Mouse (Mus musculus) neural tube, embryonic 12.5 days (tissue): Measurements from ENCODE around the gene Cnot3. TPM values are rescaled to one million over a fixed set of nuclear protein-coding genes. Genes with fewer than 3 reads are reported as not detected.
A peak's percentile ranks its signal among the peaks of the same experiment; 100 is the strongest.

ENCODE experiments used
- ATAC-seq: fragments of 200-750 bp; cut with Nextera tagmentation; 2 replicates; pipeline ENCODE4 v1.8.0; 2017; ENCODE audit warnings: low read depth, mild to moderate bottlenecking, moderate TSS enrichment, moderate library complexity; ENCODE audit not compliant: low FRiP score
- H3K27ac ChIP-seq: fragments of 300-500 bp; sonication (generic); 2 replicates; pipeline ENCODE4 v1.5.1; 2016
- H3K27me3 ChIP-seq: fragments of 300-500 bp; sonication (generic); replicated peaks from 2 replicates; pipeline ENCODE4 v1.6.1; 2016; ENCODE audit warnings: mild to moderate bottlenecking
- H3K36me3 ChIP-seq: fragments of 300-500 bp; sonication (generic); 2 replicates; pipeline ENCODE4 v1.6.1; 2016; ENCODE audit warnings: mild to moderate bottlenecking
- H3K4me1 ChIP-seq: fragments of 300-500 bp; sonication (generic); 2 replicates; pipeline ENCODE4 v1.6.1; 2016
- H3K4me2 ChIP-seq: fragments of 300-500 bp; sonication (generic); replicated peaks from 2 replicates; pipeline ENCODE4 v1.6.1; 2016; ENCODE audit warnings: mild to moderate bottlenecking
- H3K4me3 ChIP-seq: fragments of 300-500 bp; sonication (generic); 2 replicates; pipeline ENCODE4 v1.5.1; 2016
- H3K9ac ChIP-seq: fragments of 300-500 bp; sonication (generic); 2 replicates; pipeline ENCODE4 v1.6.1; 2016; ENCODE audit warnings: mild to moderate bottlenecking
- H3K9me3 ChIP-seq: fragments of 300-500 bp; sonication (generic); 2 replicates; pipeline ENCODE4 v1.6.1; 2016; ENCODE audit warnings: mild to moderate bottlenecking
- WGBS: fragments of 180-500 bp; shearing (Covaris S2); methylation state at CpG from one replicate; pipeline ENCODE4 v1.1.7; 2016; 5-methylcytosine and 5-hydroxymethylcytosine counted together
- polyA plus RNA-seq: library from polyadenylated mRNA; unstranded; fragments of >200 nt; fragmentation: Nextera tagmentation; extraction: Ambion mirVana; gene quantifications from 2 replicates; pipeline ENCODE4 v1.2.1, GENCODE M21; 2016

Gene Cnot3
- polyA plus RNA-seq, 1 experiment from 2014 or later = 58.2 TPM

GRCm38 (mm10) chr7:3664524-3665214 lies 19.6 kb downstream of the Cnot3 start:
- Histone ChIP-seq H3K4me3 (peak overlapping the region; percentile 69), H3K4me1 (peaks cover 15% of the 10 kb centered on the region), H3K9ac (peak overlapping the region; percentile 79), H3K4me2 (peak overlapping the region; percentile 77), H3K27ac (peak overlapping the region; percentile 62; the same call in 1 of the 2 replicates), H3K27me3 (no peaks in the 10 kb centered on the region), H3K36me3 (peaks cover 38% of the 10 kb centered on the region), H3K9me3 (no peaks in the 10 kb centered on the region)
- 34% methylated on average over 15 of the region's 15 CpGs for WGBS
- ATAC-seq = peak; percentile 39

GRCm38 (mm10) chr7:3665215-3666114 lies 20.4 kb downstream of the Cnot3 start, which contains the start of gene Leng1:
Gene Leng1, minus strand, starts transcription at chr7:3665840.
- peak; percentile 98 for ATAC-seq

GRCm38 (mm10) chr7:3666921-3667391 lies 21.9 kb downstream of the Cnot3 start:
- Histone ChIP-seq H3K4me1 (peaks cover 15% of the 10 kb centered on the region), H3K27ac (no peak overlapping the region), H3K36me3 (peaks cover 17% of the 10 kb centered on the region), H3K27me3 (no peaks in the 10 kb centered on the region), H3K4me2 (no peak overlapping the region), H3K9ac (no peak overlapping the region), H3K4me3 (no peak overlapping the region), H3K9me3 (no peaks in the 10 kb centered on the region)
- WGBS = 19% methylated on average over 14 of the region's 14 CpGs
- no peak for ATAC-seq

More at GRCm38 (mm10) chr7:3665215-3666114, 20.4 kb downstream of the Cnot3 start, which contains the start of gene Leng1:
- H3K36me3 ChIP-seq = peaks cover 30% of the 10 kb centered on the region
- no peaks in the 10 kb centered on the region for H3K9me3 ChIP-seq
- H3K4me3 ChIP-seq = peak within 1 kb of the TSS; percentile 69
- H3K27ac ChIP-seq = peak within 1 kb of the TSS; percentile 62; the same call in 1 of the 2 replicates
- H3K4me2 ChIP-seq = peak within 1 kb of the TSS; percentile 77
- peaks cover 15% of the 10 kb centered on the region for H3K4me1 ChIP-seq
- WGBS = 5% methylated on average over 45 of the region's 45 CpGs
- H3K27me3 ChIP-seq = no peaks in the 10 kb centered on the region
- H3K9ac ChIP-seq = peak within 1 kb of the TSS; percentile 79

- H3K27me3 ChIP-seq = no peaks in the 10 kb centered on the region
- no peaks in the 10 kb centered on the region for H3K9me3 ChIP-seq
- H3K4me1 ChIP-seq = no peaks in the 10 kb centered on the region
- H3K4me2 ChIP-seq = no peak overlapping the region
- no peak overlapping the region for H3K4me3 ChIP-seq
- H3K27ac ChIP-seq = no peak overlapping the region
- H3K9ac ChIP-seq = no peak overlapping the region
- H3K36me3 ChIP-seq = peaks cover 6% of the 10 kb centered on the region
- peak; percentile 81 for ATAC-seq
- 77% methylated on average over 10 of the region's 10 CpGs for WGBS
Observed at GRCm38 (mm10) chr7:3674507-3675227, 29.6 kb downstream of the Cnot3 start.

GRCm38 (mm10) chr7:3675228-3675548 lies 30.1 kb downstream of the Cnot3 start:
- Histone ChIP-seq H3K4me2 (no peak overlapping the region), H3K9me3 (no peaks in the 10 kb centered on the region), H3K27ac (no peak overlapping the region), H3K36me3 (peaks cover 6% of the 10 kb centered on the region), H3K4me3 (no peak overlapping the region), H3K4me1 (no peaks in the 10 kb centered on the region), H3K27me3 (no peaks in the 10 kb centered on the region), H3K9ac (no peak overlapping the region)
- WGBS = 78% methylated on average over 3 of the region's 3 CpGs
- no peak for ATAC-seq

- H3K36me3 ChIP-seq = peaks cover 6% of the 10 kb centered on the region
- no peaks in the 10 kb centered on the region for H3K27me3 ChIP-seq
- ATAC-seq = no peak
- no peak overlapping the region for H3K4me3 ChIP-seq
- no peak overlapping the region for H3K4me2 ChIP-seq
- H3K27ac ChIP-seq = no peak overlapping the region
- WGBS = 90% methylated on average over 12 of the region's 12 CpGs
- no peak overlapping the region for H3K9ac ChIP-seq
- no peaks in the 10 kb centered on the region for H3K9me3 ChIP-seq
- H3K4me1 ChIP-seq = no peaks in the 10 kb centered on the region
Observed at GRCm38 (mm10) chr7:3676371-3676770, 31.3 kb downstream of the Cnot3 start.

GRCm38 (mm10) chr7:3677342-3677741 lies 32.3 kb downstream of the Cnot3 start, which contains the start of gene Tmc4:
Gene Tmc4, minus strand, starts transcription at chr7:3677553.
- Histone ChIP-seq H3K4me1 (no peaks in the 10 kb centered on the region), H3K36me3 (peaks cover 6% of the 10 kb centered on the region), H3K9ac (no peak within 1 kb of the TSS), H3K4me2 (no peak within 1 kb of the TSS), H3K4me3 (no peak within 1 kb of the TSS), H3K27ac (no peak within 1 kb of the TSS), H3K27me3 (no peaks in the 10 kb centered on the region), H3K9me3 (no peaks in the 10 kb centered on the region)
- 55% methylated on average over 9 of the region's 9 CpGs for WGBS
- no peak for ATAC-seq

- H3K4me1 ChIP-seq = peaks cover 13% of the 10 kb centered on the region
- H3K36me3 ChIP-seq = peaks cover 18% of the 10 kb centered on the region; the same call in 1 of the 2 replicates
- peak; percentile 68 for ATAC-seq
- no peak overlapping the region for H3K4me2 ChIP-seq
- H3K9ac ChIP-seq = no peak overlapping the region
- H3K27me3 ChIP-seq = no peaks in the 10 kb centered on the region
- WGBS = 63% methylated on average over 10 of the region's 10 CpGs
- no peak overlapping the region for H3K4me3 ChIP-seq
- peak overlapping the region; percentile 11; the same call in 1 of the 2 replicates for H3K27ac ChIP-seq
- no peaks in the 10 kb centered on the region for H3K9me3 ChIP-seq
Observed at GRCm38 (mm10) chr7:3683908-3684550, 39.0 kb downstream of the Cnot3 start.

GRCm38 (mm10) chr7:3684698-3685097 lies 39.6 kb downstream of the Cnot3 start:
- H3K4me2 ChIP-seq = no peak overlapping the region
- H3K4me3 ChIP-seq = no peak overlapping the region
- H3K9me3 ChIP-seq = no peaks in the 10 kb centered on the region
- peak overlapping the region; percentile 11; the same call in 1 of the 2 replicates for H3K27ac ChIP-seq
- H3K4me1 ChIP-seq = peaks cover 13% of the 10 kb centered on the region
- 71% methylated on average over 8 of the region's 8 CpGs for WGBS
- peak; percentile 43 for ATAC-seq
- H3K36me3 ChIP-seq = peaks cover 18% of the 10 kb centered on the region; the same call in 1 of the 2 replicates
- H3K27me3 ChIP-seq = no peaks in the 10 kb centered on the region
- no peak overlapping the region for H3K9ac ChIP-seq

GRCm38 (mm10) chr7:3685400-3686187 lies 40.5 kb downstream of the Cnot3 start:
- Histone ChIP-seq H3K9me3 (no peaks in the 10 kb centered on the region), H3K4me1 (peaks cover 13% of the 10 kb centered on the region), H3K36me3 (peaks cover 18% of the 10 kb centered on the region; the same call in 1 of the 2 replicates), H3K27me3 (no peaks in the 10 kb centered on the region), H3K4me3 (no peak overlapping the region), H3K9ac (no peak overlapping the region), H3K4me2 (no peak overlapping the region), H3K27ac (no peak overlapping the region)
- 80% methylated on average over 31 of the region's 31 CpGs for WGBS
- ATAC-seq = no peak

- H3K4me2 ChIP-seq = peak overlapping the region; percentile 88
- 36% methylated on average over 3 of the region's 3 CpGs for WGBS
- no peaks in the 10 kb centered on the region for H3K9me3 ChIP-seq
- H3K4me1 ChIP-seq = peaks cover 27% of the 10 kb centered on the region
- ATAC-seq = no peak
- peaks cover 10% of the 10 kb centered on the region; the same call in 1 of the 2 replicates for H3K36me3 ChIP-seq
- peak overlapping the region; percentile 62 for H3K4me3 ChIP-seq
- no peaks in the 10 kb centered on the region for H3K27me3 ChIP-seq
- no peak overlapping the region for H3K27ac ChIP-seq
- H3K9ac ChIP-seq = peak overlapping the region; percentile 83
Observed at GRCm38 (mm10) chr7:3691919-3692318, 46.9 kb downstream of the Cnot3 start.
